Mouse (Mus musculus) spleen, postnatal 36 days (tissue): ENCODE results near the gene Ltbr.
"Not testable (repeated sequence)": the region's sequence is repeated elsewhere in the genome, so short reads cannot be mapped to it uniquely, and the experiment has no call there.

ENCODE experiments used
- DNase-seq, 2 experiments: peaks; one replicate each; pipeline ENCODE4 v3.0.0; 2022; ENCODE audit warnings: low spot score in 2 of 2, mixed read lengths in 1 of 2

Gene Ltbr

DNA sequence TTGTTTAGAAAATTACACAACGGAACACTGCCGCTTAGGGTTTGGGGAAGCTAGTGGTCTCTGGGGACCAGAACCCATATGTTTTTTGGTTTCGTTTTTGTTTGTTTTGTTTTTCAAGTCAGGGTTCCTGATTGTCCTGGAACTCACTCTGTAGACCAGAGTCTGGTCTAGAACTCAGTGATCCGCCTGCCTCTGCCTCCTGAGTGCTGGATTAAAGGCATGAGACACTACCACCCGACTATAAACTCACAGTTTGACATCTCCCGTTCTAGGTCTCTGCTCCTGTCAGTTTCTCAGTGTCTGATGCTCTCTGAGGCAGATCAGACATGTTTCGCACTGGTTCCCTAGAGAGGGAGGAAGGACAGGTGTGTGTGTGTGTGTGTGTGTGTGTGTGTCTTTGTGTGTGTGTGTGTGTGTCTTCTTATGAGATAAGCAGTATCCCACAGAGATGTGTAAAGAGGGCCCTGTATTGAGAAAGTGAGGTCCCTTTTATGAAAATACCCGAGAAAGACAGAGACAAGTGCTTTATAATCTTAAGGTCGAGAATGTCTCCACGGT, 41.4 kb downstream of the Ltbr start:
- peak; percentile 56 to 64 for DNase-seq

DNA sequence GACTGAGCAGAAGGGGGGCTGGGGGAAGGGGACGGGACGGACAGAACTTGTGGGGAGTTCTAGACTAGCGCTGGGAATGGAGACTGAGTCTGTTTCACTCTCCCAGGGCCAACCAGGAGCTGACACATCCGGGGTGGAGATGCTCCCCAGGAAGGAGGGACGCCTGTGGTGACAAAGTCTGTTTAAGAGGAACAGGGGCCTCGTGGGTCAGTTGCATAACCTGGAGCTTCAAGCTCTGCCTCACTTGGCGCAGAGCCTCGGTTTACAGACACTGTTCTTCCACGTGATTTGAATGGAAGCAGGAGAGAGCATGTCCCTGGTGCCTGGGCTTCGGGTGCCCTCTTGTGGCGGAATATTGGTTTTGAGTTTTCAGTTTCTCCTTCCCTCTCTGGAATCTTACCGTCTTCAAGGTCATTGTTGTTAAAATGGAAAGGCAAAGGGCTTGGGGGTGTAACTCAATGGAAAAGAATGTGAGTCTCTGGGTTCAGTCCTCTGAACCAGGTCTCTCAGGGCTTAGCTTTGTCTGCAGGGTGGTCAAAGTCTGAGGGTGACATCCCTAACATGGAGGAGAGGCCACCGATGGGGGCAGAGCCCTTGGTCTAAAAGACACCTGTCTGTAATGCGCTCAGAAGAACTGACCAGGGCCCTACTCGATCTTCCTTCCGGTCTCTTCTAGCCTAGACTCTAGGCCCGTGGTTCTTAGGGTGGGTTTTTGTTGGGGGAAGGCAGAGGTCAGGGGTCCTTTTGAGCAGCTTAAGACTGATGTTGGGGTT, 42.0 kb downstream of the Ltbr start:
- peak; percentile 80 to 86 for DNase-seq

DNA sequence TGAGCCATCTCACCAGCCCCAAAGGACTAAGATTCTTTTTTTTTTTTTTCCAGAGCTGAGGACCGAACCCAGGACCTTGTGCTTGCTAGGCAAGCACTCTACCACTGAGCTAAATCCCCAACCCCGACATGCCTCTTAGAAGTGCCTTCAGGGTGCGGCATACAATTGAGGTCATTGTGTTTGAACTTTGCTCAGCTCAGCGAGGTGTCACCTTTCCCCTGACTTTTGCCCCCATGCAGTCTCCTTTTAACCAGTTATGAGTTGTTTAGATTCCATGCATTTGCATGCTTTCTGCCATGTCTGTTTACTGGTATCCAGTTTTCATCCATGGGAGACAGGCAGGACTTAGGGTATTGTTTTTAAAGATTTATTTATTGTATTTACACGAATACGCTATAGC, 44.9 kb downstream of the Ltbr start:
- no peak for DNase-seq

DNA sequence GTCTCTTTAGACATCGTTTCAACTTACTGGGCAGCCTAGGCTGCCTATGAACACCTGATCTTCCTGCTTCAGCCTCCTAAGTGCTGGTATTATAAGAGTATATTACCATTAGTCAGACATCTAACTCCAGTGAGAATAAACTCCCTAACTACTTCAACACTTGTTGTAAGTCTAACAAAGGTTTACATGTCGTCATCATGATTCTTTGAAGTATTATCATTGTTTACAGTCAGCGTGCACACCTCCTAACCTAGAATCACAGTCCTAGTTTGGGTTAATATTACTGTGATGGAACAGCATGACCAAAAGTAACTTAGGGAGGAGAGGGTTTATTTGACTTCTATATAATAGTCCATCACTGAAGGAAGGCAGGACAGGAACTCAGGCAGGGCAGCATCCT, 46.2 kb downstream of the Ltbr start:
- no peak for DNase-seq

DNA sequence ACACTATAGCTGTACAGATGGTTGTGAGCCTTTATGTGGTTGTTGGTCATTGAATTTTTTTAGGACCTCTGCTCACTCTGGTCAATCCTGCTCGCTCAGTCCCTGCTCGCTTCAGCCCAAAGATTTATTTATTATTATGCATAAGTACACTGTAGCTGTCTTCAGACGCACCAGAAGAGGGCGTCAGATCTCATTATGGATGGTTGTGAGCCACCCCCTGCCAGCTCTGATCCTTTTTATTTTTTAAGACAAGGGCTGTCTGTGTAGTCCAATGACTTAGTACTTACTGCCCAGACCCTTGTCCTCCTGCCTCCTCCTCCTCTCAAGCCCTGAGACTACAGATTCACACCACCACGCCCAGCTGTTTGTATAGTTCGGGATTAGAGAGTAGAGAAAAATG, 47.1 kb downstream of the Ltbr start:
- not testable (repeated sequence) for DNase-seq

DNA sequence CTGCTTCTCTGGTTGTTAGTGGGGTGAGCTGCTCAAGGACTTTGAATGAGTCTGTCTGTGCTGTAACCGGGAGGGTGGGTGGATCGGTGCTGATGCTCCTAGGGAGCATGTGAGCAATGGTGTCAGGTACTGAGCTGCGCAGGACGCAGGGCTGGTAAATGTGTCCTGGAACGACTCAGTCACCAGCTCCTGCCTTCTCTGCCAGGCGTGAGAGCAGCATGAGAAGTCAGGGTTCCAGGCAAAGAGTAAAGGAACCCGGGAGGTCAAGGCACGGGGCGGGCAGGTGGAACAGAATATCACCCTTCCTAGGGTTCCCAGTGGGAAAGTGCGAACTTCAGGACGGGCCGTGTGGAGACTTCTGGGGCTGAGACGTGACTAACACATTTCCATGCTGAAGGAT, 47.6 kb downstream of the Ltbr start:
- DNase-seq: no peak

DNA sequence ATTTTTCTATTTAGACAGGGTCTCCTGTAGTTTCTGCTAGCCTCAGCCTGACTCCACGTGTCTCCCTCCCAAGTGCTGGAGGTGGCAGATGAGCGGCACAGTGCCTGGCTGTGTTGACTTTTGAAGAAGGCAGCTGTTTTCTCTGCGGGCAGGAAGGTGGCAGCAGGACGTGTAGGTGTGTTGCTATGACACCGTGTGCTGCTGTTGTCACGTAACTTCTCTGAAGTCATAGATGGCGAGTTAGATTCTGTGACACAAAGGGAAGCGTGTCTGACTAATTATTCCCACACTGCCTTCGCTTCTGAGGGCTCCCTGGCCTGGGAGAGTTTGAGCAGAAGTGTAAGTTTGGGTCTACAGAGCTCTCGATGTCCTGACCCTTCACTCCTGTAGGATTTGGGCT, 48.4 kb downstream of the Ltbr start:
- peak; percentile 66 for DNase-seq

GRCm38 (mm10) chr6:125264219-125264618, 49.5 kb downstream of the Ltbr start:
- no peak for DNase-seq

GRCm38 (mm10) chr6:125260006-125260555, 53.6 kb downstream of the Ltbr start:
- DNase-seq: no peak
